Mouse (Mus musculus): ENCODE data around the gene Chst5. TPM values are rescaled to one million over a fixed set of nuclear protein-coding genes. Genes with fewer than 3 reads are reported as not detected.

Gene Chst5
- 2.9 and 5.2 TPM in 2 replicates for total RNA-seq (2014; rRNA removed)
- 3.4 and 3.6 TPM in 2 replicates for polyA plus RNA-seq (2015; fragmentation: Nextera tagmentation; extraction: Ambion mirVana)

- Histone ChIP-seq H3K36me3 (ENCODE audit: insufficient read depth, low read length) (peaks cover under 1% of the 10 kb centered on the region), H3K27me3 (ENCODE audit: insufficient read depth, low read length) (no peaks in the 10 kb centered on the region), H3K9me3 (ENCODE audit: low read length) (no peaks in the 10 kb centered on the region), H3K4me2 (ENCODE audit: low read depth, low read length, poor library complexity, severe bottlenecking) (peak within 1 kb of the TSS; percentile 94), H3K4me1 (ENCODE audit: insufficient read depth, low read length) (0 out of 2 replicates have a peak, but pooled peaks cover 3% of the 10 kb centered on the region), H3K27ac (ENCODE audit: low read depth, low read length) (no peak within 1 kb of the TSS), H3K4me3 (ENCODE audit: low read depth, low read length) (peak within 1 kb of the TSS; percentile 44), H3K9ac (replicated peaks; ENCODE audit: low read length, poor library complexity, severe bottlenecking) (peak within 1 kb of the TSS; percentile 65)
- 3% methylated on average over 43 of the region's 47 CpGs for WGBS
- peak; percentile 29 for DNase-seq (ENCODE audit: low spot score)
- no peak for TF ChIP-seq CTCF (IDR thresholded peaks at IDR 0.05)
- ATAC-seq (ENCODE audit: low FRiP score): peak; percentile 65
These were observed at the start of gene Chst5 for GRCm38 (mm10) chr8:111909621-111910450. TSS of gene Chst5 (minus strand) at chr8:111910447.

DNA sequence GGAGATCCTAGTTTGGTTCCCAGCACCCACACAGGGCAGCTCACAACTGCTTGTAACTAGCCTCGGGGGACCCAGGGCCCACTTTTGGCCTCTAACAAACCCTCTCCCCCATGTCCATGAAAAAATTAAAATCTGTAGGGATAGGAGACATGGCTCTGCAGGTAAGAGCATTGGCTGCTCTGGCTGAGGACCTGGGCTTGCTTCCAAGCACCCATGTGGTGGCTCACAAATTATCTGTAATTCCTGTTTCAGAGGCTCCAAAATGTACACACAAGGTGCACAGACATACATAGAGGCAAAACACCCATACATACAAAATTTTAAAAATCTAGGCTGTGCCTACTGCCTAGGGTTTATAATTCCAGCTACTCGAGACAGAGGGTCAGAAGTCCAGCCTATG, 47.0 kb upstream of the Chst5 start:
- DNase-seq (ENCODE audit: low spot score) (no peak), ATAC-seq (ENCODE audit: low FRiP score) (no peak)
- Histone ChIP-seq H3K27ac (ENCODE audit: low read depth, low read length) (no peak overlapping the region), H3K36me3 (ENCODE audit: insufficient read depth, low read length) (peaks cover 26% of the 10 kb centered on the region), H3K27me3 (ENCODE audit: insufficient read depth, low read length) (no peaks in the 10 kb centered on the region), H3K4me3 (ENCODE audit: low read depth, low read length) (no peak overlapping the region), H3K4me1 (ENCODE audit: insufficient read depth, low read length) (no peaks in the 10 kb centered on the region), H3K9ac (replicated peaks; ENCODE audit: low read length, poor library complexity, severe bottlenecking) (no peak overlapping the region), H3K4me2 (ENCODE audit: low read depth, low read length, poor library complexity, severe bottlenecking) (no peak overlapping the region), H3K9me3 (ENCODE audit: low read length) (no peaks in the 10 kb centered on the region)
- 97% methylated on average over 2 of the region's 2 CpGs for WGBS
- no peak for TF ChIP-seq CTCF (IDR thresholded peaks at IDR 0.05)

- no peak overlapping the region for H3K27ac ChIP-seq (ENCODE audit: low read depth, low read length)
- ATAC-seq (ENCODE audit: low FRiP score): no peak
- no peak for DNase-seq (ENCODE audit: low spot score)
- no peaks in the 10 kb centered on the region for H3K9me3 ChIP-seq (ENCODE audit: low read length)
- H3K27me3 ChIP-seq (ENCODE audit: insufficient read depth, low read length): no peaks in the 10 kb centered on the region
- H3K4me3 ChIP-seq (ENCODE audit: low read depth, low read length): no peak overlapping the region
- no peaks in the 10 kb centered on the region for H3K4me1 ChIP-seq (ENCODE audit: insufficient read depth, low read length)
- WGBS: 91% methylated on average over 5 of the region's 5 CpGs
- no peak for TF ChIP-seq CTCF (IDR thresholded peaks at IDR 0.05)
- H3K9ac ChIP-seq (replicated peaks; ENCODE audit: low read length, poor library complexity, severe bottlenecking): no peak overlapping the region
- no peak overlapping the region for H3K4me2 ChIP-seq (ENCODE audit: low read depth, low read length, poor library complexity, severe bottlenecking)
- peaks cover 34% of the 10 kb centered on the region for H3K36me3 ChIP-seq (ENCODE audit: insufficient read depth, low read length)
These were observed 45.6 kb upstream of the Chst5 start for GRCm38 (mm10) chr8:111955879-111956278.

- WGBS: 89% methylated on average over 4 of the region's 4 CpGs
- Histone ChIP-seq H3K9me3 (ENCODE audit: low read length) (no peaks in the 10 kb centered on the region), H3K27ac (ENCODE audit: low read depth, low read length) (no peak overlapping the region), H3K4me1 (ENCODE audit: insufficient read depth, low read length) (no peaks in the 10 kb centered on the region), H3K4me3 (ENCODE audit: low read depth, low read length) (no peak overlapping the region), H3K27me3 (ENCODE audit: insufficient read depth, low read length) (no peaks in the 10 kb centered on the region), H3K36me3 (ENCODE audit: insufficient read depth, low read length) (peaks cover 36% of the 10 kb centered on the region), H3K9ac (replicated peaks; ENCODE audit: low read length, poor library complexity, severe bottlenecking) (no peak overlapping the region), H3K4me2 (ENCODE audit: low read depth, low read length, poor library complexity, severe bottlenecking) (no peak overlapping the region)
- no peak for ATAC-seq (ENCODE audit: low FRiP score)
- TF ChIP-seq CTCF (IDR thresholded peaks at IDR 0.05): no peak
- no peak for DNase-seq (ENCODE audit: low spot score)
These were observed 44.8 kb upstream of the Chst5 start for GRCm38 (mm10) chr8:111954844-111955594.

GRCm38 (mm10) chr8:111951936-111952335, 41.7 kb upstream of the Chst5 start:
- no peak overlapping the region for H3K9ac ChIP-seq (replicated peaks; ENCODE audit: low read length, poor library complexity, severe bottlenecking)
- no peak overlapping the region for H3K4me3 ChIP-seq (ENCODE audit: low read depth, low read length)
- no peak overlapping the region for H3K4me2 ChIP-seq (ENCODE audit: low read depth, low read length, poor library complexity, severe bottlenecking)
- no peaks in the 10 kb centered on the region for H3K4me1 ChIP-seq (ENCODE audit: insufficient read depth, low read length)
- no peaks in the 10 kb centered on the region for H3K27me3 ChIP-seq (ENCODE audit: insufficient read depth, low read length)
- no peak for TF ChIP-seq CTCF (IDR thresholded peaks at IDR 0.05)
- H3K27ac ChIP-seq (ENCODE audit: low read depth, low read length): no peak overlapping the region
- H3K36me3 ChIP-seq (ENCODE audit: insufficient read depth, low read length): peaks cover 41% of the 10 kb centered on the region
- ATAC-seq (ENCODE audit: low FRiP score): no peak
- H3K9me3 ChIP-seq (ENCODE audit: low read length): no peaks in the 10 kb centered on the region
- no peak for DNase-seq (ENCODE audit: low spot score)
- 93% methylated on average over 5 of the region's 5 CpGs for WGBS

DNA sequence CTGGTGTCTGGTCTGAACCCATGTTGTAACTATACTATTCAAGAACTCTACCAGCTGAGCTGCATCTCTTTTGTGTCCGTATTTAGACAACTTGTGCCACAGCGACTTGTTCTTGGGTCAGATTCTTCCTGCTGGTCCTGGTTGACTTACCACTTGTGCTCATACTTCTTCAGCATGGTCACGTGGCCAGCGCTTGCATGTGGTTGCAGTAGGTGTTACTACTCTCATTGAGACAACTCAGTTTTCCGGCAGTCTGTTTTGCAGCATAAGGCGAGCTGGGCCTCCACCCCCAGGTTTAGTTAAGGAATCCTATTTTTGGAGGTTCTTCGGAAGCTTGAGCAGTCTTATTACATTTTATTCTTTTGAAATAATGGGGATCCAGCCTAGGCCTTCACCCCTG, 41.1 kb upstream of the Chst5 start:
- no peaks in the 10 kb centered on the region for H3K9me3 ChIP-seq (ENCODE audit: low read length)
- no peak overlapping the region for H3K9ac ChIP-seq (replicated peaks; ENCODE audit: low read length, poor library complexity, severe bottlenecking)
- H3K27me3 ChIP-seq (ENCODE audit: insufficient read depth, low read length): no peaks in the 10 kb centered on the region
- ATAC-seq (ENCODE audit: low FRiP score) (no peak), DNase-seq (ENCODE audit: low spot score) (no peak)
- no peak overlapping the region for H3K27ac ChIP-seq (ENCODE audit: low read depth, low read length)
- TF ChIP-seq CTCF (IDR thresholded peaks at IDR 0.05): no peak
- H3K4me3 ChIP-seq (ENCODE audit: low read depth, low read length): no peak overlapping the region
- WGBS: 97% methylated on average over 7 of the region's 7 CpGs
- H3K36me3 ChIP-seq (ENCODE audit: insufficient read depth, low read length): peaks cover 38% of the 10 kb centered on the region
- no peak overlapping the region for H3K4me2 ChIP-seq (ENCODE audit: low read depth, low read length, poor library complexity, severe bottlenecking)
- H3K4me1 ChIP-seq (ENCODE audit: insufficient read depth, low read length): no peaks in the 10 kb centered on the region

Data from midbrain, postnatal 0 days (tissue).